Mouse (Mus musculus) kidney, postnatal 10 days (tissue): ENCODE data around the gene Pds5a.
"Not testable (repeated sequence)": the region's sequence is repeated elsewhere in the genome, so short reads cannot be mapped to it uniquely, and the experiment has no call there.

Experiments
- DNase-seq: peaks from one replicate; pipeline ENCODE4 v3.0.0; 2021; ENCODE audit warnings: mixed read lengths

Gene Pds5a

DNA sequence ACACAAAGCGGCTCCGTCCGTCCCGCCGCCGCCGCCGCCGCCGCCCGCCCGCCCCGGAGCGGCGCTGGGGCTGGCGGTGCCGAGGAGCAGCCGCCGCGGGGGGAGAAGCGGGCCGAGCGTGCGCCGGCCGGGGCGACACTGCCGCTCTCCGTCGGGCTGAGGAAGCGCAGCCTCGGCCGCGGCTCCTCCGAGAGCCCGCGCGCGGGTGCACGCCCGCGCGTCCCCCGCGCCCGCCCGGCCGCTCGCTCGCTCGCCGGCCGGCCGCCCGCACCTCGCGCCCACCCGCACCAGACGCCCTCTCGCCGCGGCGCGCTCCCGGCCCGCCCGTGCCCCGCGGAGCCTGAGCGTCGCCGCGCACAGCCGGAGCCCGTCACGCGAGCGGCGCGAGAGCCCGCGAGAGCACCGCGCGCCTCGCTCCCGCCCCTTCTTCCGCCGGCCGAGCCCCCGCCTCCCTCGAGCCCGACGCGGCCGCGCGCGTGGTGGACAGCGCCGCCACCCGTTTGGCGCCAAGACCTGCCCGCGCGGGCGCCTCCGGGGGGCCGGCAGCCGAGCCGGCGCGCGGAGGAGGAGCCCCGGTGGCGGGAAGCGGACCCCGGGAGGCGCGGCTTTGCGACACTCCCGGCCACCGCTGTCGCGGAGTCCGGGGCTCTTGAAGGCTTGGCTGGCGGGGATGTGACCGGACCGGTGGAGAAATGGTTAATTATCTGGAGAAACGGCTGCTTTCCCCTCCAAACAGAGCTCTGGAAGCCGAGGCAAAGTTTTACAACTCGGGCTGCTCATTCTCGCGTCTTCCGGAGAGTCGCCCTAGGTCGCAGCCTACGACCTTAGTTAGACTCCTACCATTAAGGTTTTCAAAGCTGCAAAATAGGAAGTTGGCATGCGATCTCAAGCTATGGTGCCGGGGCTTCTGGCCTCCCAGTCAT, at the start of gene Pds5a:
TSS of gene Pds5a (minus strand) at position 438 of the 923 bp plus-strand sequence.
- peak; percentile 93 for DNase-seq

DNA sequence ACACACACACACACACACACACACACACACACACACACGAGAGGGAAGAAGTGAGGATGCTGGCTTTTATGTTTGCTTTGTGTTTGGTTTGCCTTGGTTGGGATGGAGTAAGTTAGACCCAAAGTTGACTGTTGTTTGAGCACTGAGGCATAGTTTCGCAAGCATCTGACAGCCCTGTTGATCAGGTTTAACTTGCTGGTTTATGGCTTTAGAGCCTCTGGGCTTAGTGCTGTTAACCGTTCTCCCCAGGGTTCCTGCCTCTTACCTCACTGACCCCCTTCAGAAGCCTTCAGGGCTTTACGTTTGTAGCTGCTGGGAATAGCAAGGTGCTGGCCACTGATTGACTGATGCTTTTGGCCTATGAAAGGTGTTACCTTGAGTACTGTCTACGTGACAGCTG, 48.8 kb upstream of the Pds5a start:
- DNase-seq = no peak

DNA sequence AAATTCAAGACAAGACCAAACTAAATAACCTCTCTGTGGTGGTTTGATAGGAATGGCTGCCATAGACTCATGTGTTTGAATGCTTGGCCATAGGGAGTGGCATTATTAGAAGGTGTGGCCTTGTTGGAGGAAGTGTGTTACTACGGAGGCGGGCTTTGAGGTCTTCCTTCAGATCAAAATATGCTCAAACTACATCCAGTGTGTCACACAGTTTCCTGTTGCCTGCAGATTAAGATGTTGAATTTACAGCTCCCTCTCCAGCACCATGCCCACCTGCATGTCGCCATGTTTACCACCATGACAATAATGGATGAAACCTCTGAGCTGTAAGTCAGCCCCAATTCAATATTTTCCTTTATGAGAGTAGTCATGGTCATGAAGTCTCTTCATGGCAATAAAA, 41.3 kb upstream of the Pds5a start:
- DNase-seq = no peak

DNA sequence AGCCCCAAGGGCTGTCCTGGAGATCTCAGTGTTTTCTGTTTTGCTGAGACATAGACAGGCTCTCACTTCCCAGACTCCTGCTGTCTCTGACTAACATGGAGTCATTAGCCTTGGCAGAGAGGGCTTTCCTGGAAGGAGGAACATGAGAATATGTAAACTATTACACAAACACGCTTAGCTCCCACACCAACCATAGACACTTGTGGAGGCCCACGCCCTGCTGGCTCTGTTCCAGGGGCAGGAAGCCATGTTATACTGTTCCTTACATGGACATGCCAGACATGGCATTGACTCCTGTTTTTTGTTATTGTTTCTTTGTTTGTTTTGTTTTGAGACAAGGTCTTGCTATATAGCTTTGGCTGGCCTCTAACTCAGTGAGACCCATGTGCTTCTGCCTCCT, 37.5 kb upstream of the Pds5a start:
- DNase-seq = no peak

DNA sequence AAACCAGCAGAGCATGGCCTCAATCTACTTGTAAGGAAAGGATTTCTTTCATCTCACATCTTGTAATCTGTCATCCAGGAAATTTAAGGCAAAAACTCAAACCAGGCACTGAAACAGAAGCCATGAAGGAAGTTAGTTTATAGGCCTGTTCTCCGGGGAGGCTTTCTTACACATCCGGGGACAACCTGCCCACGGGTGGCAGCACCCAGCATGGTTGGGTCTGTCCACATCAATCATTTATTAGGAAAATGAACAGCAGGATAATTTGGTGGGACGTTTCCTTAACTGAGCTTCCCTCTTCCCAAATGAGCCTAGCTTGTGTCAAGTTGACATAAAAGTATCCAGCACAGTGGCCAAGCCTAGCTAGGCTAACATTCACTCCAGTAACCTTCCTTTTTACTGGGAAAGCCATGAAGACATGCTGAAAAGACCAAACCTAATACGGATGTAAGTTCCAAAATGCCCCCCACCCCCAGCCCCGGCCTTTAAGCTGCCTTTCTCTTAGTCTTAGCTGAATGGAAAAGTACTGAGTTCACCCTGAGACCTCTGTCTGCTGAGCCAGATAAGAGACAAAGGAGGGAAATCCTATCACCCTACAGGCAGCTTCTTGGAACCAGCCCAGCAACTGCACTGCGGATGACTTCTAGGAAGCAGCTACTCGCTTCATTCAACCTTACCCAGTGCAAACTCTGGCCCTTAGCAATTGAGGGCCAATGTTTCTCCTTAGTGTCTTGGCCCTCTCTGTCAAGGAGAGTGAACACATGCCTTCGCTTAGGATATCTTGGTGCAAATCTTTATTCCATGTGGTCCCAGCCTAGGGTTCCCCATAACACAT, 33.3 kb upstream of the Pds5a start:
- peak; percentile 82 for DNase-seq

DNA sequence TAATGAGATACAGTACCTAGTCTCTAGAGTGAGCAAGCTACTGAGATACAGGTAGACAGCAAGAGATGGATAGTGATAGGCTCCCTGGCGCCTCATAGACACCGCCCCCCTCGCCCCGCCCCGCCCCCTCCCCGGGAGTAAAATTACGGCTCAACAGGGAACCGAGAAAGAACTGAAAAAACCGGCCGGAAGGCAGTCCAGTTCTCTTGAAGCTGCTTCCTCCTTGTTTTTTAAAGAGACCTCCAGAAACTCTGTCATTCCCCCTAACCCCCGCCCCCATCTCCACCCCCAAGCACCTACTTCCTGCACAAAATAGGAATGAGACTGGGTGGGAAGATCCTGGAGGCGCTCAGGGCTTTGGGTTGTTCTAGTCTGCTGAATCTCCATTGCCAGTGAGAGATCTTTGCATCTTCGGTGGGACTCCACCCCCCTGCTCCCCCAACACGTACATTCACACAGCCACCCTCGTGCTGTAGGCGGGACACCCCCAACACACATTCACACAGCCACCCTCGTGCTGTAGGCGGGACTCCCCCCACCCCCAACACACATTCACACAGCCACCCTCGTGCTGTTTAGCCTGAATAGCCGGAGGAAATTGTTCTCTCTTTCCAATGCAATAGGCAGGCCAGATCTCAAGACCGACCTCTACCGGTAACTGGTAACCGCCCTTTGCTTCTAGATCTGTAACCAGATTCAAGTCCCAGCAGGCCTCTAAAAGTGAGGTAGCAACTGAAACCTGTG, 26.4 kb upstream of the Pds5a start:
- DNase-seq = peak; percentile 77

DNA sequence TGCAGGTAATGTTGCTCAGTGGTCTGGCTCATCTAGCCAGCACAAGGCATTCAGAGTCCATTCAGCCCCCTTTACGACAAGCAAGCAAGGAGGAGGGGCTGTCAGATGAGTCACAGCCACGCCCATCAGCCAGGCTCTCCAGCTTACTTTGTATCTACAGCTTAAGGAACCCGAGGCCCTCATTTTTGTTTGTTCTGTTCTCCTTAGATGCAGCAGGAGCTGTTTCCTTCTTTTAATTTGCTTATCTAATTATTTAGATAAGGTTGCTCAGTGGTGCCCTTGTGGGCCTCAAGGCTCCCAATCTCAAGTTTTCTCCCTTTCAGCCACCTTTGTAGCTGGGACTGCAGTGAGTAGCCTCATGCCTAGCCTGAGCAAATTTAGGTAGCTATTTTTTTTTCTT, 20.3 kb upstream of the Pds5a start:
- DNase-seq = no peak

DNA sequence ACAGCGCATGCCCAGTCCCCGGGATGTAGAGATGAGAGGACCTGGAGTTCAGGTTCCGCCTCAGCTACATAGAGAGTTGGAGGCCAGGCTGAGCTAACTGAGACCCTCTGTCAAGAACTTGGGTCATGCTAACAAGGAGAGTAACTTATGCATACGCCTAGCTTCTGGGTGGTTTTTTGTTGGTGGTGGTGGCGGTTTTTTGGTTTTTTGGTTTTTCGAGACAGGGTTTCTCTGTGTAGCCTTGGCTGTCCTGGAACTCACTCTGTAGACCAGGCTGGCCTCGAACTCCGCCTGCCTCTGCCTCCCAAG, 19.8 kb upstream of the Pds5a start:
- not testable (repeated sequence) for DNase-seq

DNA sequence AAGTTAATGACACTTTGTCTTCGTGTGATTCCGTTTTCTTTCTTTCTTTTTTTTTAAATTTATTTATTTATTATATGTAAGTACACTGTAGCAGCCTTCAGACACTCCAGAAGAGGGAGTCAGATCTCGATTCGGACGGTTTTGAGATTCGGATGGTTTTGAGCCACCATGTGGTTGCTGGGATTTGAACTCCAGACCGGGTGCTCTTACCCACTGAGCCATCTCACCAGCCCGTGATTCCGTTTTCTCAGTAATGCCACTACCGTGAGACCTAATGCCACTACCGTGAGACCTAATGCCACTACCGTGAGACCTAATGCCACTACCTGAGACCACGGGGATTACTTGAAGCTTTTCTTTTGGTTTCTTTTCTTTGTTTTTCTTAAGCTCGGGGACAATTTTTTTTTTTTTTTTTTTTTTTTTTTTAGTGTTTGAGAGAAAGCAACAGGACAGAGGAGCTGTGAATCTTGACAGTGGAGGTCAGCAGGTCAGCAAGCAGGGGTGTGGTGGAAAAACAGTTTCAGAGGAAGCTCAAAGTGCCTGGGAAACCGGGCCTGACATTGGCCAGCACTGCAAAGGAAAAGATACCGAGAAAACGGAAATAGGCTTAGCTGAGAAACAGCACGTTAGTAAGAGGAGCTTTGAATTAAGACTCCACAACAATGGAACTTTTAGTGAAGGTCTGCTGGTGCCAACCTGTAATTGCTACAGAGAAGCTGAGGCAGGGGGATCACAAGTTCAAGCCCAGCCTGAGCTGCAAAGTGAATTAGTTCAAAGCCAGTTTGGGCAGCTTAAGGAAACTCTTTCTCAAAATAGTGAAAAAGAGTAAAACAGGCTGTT, 19.2 kb upstream of the Pds5a start:
- no peak for DNase-seq

DNA sequence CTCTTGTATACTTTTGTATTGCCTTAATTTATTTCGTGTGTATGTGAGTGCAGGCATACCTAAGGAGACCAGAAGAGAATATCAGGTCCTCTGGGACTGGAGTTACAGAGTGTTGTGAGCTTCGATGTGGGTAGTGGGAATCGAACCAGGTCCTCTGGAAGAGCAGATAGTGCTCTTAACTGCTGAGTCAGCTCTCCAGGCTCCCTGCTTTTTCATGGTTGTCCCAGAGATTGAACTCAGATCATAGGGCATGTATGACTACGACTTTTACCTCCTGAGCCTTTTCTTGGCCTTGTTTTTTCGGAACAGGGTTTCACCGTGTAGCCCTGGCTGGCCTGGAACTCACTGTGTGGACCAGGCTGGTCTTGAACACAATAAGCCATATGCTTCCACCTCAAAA, 17.0 kb upstream of the Pds5a start:
- no peak for DNase-seq

DNA sequence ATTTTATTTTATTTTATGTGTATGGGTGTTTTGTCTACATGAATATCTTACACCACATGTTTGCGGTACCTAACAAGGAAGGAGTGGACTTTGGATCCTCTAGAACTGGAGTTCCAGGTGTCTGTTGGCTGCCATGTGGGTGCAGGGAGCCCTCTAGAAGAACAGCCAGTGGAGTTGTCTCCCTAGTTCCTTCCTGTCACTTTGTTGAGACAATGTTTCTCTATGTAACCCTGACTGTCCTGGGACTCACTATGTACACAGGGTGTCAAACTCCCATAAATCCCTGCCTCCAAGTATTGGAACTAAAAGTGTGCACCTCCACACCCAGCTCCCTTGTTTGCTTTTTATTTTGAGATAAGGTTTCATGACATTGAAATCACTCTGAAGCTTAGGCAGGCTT, 13.4 kb upstream of the Pds5a start:
- no peak for DNase-seq

DNA sequence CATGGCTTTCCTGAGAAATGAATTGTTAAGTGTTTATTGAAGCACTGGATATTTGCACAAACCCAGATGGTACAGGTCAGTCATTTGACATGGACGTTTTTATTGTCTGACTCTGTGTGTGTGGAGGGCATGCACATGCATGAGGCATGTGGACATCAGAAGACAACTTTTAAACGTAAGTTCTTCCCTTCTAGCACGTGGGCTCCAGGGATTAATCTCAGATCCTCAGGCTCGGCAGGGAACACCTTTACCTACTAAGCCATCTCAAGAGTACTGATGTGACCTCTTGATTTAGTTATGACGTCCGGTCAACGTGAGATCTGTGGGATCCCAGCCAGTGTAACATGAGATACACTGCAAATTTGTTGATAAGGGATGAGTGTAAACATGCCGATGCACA, 12.2 kb upstream of the Pds5a start:
- no peak for DNase-seq

DNA sequence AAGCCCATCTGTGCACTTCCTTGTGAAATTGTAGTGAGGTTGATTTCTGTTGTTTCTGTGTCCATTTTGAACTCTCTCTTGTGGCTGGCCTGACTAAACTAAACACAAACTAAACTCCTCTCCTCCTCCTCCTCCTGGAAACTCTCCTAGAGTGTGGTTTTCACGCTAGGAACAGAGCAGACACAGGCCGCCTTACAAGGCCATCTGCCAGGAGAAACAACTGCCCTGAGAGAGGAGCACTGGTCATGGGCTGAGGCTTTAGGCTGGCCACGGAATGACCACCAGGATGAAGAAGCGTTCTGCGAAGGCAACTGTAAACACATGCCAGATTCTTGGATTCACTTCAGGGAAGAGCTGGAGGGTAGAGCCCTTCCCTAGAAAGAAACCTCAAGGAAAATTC, 8.9 kb upstream of the Pds5a start:
- peak; percentile 28 for DNase-seq

DNA sequence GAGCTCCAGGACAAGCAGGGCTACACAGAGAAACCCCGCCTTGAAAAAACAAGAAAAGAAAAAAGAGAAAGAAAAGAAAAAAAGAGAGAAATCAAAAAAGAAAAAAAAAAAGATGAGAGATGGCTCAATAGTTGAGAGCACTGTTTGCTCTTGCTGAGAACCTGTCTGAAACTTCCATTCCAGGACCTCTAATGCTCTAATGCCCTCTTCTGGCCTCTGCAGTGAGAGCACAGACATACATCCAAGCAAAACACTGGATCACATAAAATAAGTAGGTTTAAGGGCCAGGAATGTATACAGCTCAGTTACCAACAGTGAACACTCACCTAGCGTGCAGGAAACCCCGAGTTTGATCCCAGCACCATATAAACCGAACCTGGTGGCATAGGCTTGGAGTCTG, 8.1 kb upstream of the Pds5a start:
- no peak for DNase-seq

DNA sequence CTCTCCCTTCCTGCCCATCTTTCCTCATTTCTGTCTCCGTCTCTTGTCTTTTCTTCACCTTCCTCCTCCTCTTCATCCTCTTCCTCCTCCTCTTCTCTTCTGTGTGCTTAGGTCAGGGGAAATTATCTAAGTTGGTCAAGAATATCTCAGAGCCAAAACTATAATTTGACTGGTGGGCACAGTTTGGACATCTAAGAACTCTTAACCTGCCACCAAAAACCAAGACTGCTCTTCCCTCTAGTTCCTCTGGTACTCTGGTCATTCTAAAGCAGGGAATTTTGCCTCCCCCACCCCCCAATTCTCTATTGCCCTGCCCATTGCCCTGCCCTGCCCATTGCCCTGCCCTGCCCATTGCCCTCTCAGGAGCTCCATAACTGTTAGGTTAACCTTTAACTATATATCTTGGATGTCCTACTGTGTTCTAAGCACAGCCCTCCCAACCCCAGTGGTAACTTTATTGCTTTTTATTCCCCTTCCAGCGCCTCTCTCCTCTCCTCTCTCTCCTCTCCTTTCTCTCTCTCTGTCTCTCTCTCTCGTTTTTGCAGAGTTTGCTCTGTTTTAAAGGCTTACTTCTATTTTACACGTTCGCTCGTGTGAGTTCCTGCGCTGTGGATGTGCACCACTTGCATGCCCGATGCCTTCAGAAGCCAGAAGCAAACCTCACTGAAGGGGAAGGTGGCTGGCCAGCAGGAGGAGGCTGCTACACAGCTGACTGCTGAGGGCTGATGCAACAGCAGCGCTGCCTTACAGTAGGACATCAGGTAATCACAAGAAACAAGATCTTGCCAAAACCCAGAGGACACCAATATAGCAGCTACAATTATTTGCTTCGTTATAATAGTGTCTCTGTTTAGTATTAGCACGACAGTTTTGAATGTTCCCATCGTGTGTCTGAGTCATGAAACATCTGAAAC, 6.9 kb upstream of the Pds5a start:
- no peak for DNase-seq

DNA sequence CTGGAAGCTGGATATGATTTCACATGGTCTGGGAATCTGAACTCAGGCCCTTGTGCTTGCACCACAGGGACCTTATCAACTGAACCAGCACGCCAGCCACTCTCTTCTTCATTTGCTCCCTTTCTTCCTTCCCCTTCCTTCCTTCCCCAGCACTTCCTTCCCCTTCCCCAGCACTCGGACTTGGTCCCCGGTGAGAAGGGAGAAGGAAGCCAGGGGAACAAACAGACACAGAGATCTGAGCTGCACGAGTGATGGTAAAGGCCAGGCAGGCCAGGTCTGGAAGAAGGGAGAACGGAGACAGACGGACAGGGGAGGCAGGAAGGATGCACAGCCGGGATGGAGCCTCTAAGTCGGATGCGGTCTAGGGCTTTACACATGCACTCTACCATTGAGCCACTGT, 5.2 kb upstream of the Pds5a start:
- no peak for DNase-seq

DNA sequence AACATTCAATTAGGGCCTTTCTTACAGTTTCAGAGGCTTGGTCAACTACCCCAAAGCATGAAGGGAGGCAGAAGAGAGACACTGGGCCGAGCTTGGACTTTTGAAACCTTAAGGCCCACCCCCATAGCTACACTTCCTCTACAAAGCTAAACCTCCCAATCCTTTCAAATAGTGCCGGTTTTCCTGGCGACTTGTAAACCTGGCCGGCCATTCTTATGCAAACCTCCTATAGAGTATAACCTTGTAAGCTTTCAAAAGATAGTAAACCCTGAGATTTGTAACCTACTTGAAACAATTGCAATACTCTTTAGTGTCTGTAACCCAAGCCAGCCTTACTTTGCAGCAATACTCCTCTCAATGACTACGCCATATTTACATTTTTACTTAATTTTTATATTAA, 2.0 kb upstream of the Pds5a start:
- DNase-seq = no peak

DNA sequence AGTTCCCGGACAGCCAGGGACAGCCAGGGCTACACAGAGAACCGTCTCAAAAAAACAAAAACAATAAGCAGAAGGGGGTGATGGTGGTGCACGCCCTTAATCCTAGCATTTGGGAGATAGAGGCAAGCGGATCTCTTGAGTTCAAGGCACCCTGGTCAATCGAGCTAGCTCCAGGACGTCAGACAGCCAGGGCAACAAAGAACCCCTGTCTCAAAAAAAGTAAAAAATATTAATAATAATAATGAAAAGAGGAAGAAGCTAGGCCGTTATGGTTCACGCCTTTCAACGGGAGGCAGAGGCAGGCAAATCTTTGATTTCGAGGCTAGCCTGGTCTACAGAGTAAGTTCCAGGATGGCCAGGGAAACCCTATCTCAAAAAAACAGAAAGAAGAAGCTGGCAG, 1.1 kb upstream of the Pds5a start:
- no peak for DNase-seq

DNA sequence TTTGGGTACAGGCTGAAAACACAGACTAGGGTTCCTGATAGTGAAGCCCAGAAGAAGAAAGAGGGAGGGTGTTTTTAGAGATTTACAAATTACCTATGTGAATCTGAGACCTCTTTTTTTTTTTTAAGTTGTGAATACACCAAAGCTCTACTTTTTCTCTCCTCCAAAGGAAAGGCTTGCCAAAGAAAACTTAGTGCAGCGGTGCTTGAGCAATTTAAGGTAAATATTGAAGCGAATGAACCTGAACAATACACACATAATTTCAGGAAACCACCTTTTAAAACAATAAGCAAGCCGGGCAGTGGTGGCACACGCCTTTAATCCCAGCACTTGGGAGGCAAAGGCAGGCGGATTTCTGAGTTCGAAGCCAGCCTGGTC, 675 bp upstream of the Pds5a start:
- DNase-seq = no peak

DNA sequence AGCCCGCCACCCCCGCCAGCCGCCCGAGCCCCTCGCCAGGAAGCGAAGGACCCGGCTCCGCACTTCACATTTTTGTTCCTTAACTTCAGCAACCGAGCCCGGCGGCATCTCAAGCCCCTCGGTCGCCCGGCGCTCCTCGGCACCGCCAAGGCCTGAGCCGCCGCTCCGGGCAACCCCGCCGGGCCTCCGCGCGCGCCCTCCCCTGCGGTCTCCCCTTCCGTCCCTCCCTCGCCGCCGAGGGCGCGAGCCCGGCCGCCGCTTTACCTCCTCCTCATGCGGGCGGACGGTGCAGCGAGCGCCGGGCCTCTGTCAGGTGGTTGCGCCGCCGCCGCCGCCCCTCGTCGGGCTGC, 612 bp downstream of the Pds5a start:
- no peak for DNase-seq

DNA sequence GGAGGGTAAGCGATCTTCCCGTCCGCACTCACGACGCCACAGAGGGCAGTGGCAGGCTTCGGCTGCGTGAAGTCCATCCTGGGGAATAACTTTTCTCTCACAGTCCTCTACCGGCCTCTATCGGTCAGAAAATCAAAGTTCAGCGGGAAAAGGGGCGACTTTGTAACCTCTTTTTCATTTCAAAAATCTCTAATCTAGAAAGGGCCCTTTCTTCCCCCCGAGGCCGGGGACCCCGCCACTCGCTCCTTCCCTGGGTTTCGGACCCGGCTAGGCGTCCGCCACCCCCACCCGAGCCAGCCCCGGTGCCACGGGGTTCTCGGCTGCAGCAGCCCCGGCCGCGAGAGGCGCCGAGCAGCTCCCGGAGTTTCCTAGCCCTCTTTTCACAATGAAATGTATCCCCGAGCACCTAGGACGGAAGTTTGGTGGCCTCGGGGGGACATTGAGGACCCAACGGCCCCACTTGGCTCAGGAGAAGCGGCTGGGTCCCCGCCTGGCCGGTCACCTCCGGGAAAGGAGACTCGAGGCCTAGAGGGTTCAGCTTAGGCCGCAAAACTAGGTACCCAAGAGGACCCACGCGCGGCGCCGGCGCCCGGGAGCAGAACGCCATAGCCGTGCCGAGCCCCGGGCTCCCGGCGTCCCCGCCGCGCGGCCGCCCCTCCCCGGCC, 1.1 kb downstream of the Pds5a start:
- peak; percentile 83 for DNase-seq
